Mouse (Mus musculus) MEL (cell line): ENCODE measurements around the gene Plxdc1. TPM values are rescaled to one million over a fixed set of nuclear protein-coding genes. Genes with fewer than 3 reads are reported as not detected.

Experiments used
- DNase-seq: peaks from one replicate; pipeline ENCODE4 v3.0.0; 2011; ENCODE audit warnings: low read depth, low spot score
- H3K27ac ChIP-seq: 2 replicates; pipeline ENCODE4 v1.5.1; 2012; ENCODE audit warnings: low read depth, mild to moderate bottlenecking, control low read depth, low read length, moderate library complexity; ENCODE audit not compliant: control insufficient read depth
- H3K27me3 ChIP-seq, 2 experiments: fragments of 150-350 bp in 1 of 2; sonication (generic) in 1 of 2; 2 replicates each; pipeline ENCODE4 v1.6.1; 2012; ENCODE audit warnings: low read length in 2 of 2, mild to moderate bottlenecking in 2 of 2, improper control_type of control experiment in 1 of 2, moderate library complexity in 1 of 2; ENCODE audit not compliant: insufficient read depth in 2 of 2, control insufficient read depth in 1 of 2
- H3K36me3 ChIP-seq, 2 experiments: 2 replicates each; pipeline ENCODE4 v1.6.1; 2012 to 2014; ENCODE audit warnings: low read length in 2 of 2, improper control_type of control experiment in 1 of 2, inconsistent platforms in 1 of 2, mild to moderate bottlenecking in 1 of 2; ENCODE audit not compliant: insufficient read depth in 2 of 2, control insufficient read depth in 1 of 2
- H3K4me1 ChIP-seq, 2 experiments: fragments of 150-350 bp in 1 of 2; sonication (generic) in 1 of 2; 2 replicates each; pipeline ENCODE4 v1.6.1; 2012; ENCODE audit warnings: low read length in 2 of 2, improper control_type of control experiment in 1 of 2, mild to moderate bottlenecking in 1 of 2; ENCODE audit not compliant: insufficient read depth in 2 of 2, control insufficient read depth in 1 of 2
- H3K4me3 ChIP-seq, 2 experiments: fragments of 150-350 bp in 1 of 2; sonication (generic) in 1 of 2; 2 replicates each; pipeline ENCODE4 v1.5.1; 2012; ENCODE audit warnings: low read depth in 2 of 2, low read length in 2 of 2, mild to moderate bottlenecking in 2 of 2, moderate library complexity in 2 of 2, control low read depth in 1 of 2, improper control_type of control experiment in 1 of 2; ENCODE audit not compliant: control insufficient read depth in 1 of 2, insufficient read depth in 1 of 2
- H3K79me2 ChIP-seq: 2 replicates; pipeline ENCODE4 v1.6.1; 2012; ENCODE audit warnings: mild to moderate bottlenecking, low read length, moderate library complexity; ENCODE audit not compliant: control insufficient read depth, poor library complexity, insufficient read depth
- H3K9ac ChIP-seq: 2 replicates; pipeline ENCODE4 v1.6.1; 2012; ENCODE audit warnings: low read depth, mild to moderate bottlenecking, control low read depth, low read length, moderate library complexity; ENCODE audit not compliant: control insufficient read depth, poor library complexity, severe bottlenecking
- H3K9me3 ChIP-seq: fragments of 150-350 bp; sonication (generic); replicated peaks from 2 replicates; pipeline ENCODE4 v1.6.1; 2012; ENCODE audit warnings: mild to moderate bottlenecking, low read length, improper control_type of control experiment, moderate library complexity; ENCODE audit not compliant: insufficient read depth
- CTCF ChIP-seq, 3 experiments: IDR thresholded peaks in 2 of 3; conservative IDR thresholded peaks in 1 of 3; 2 replicates each; pipeline ENCODE4 v1.5.1; 2011 to 2012; ENCODE audit warnings: low read length in 3 of 3, low read depth in 2 of 3, mild to moderate bottlenecking in 2 of 3, improper control_type of control experiment in 1 of 3, inconsistent platforms in 1 of 3, mixed read lengths in 1 of 3, moderate library complexity in 1 of 3; ENCODE audit not compliant: control insufficient read depth in 1 of 3, insufficient read depth in 1 of 3, poor library complexity in 1 of 3, severe bottlenecking in 1 of 3
- E2F4 ChIP-seq: IDR thresholded peaks from 2 replicates; pipeline ENCODE4 v1.6.1; 2011; ENCODE audit warnings: low read depth, low read length, improper control_type of control experiment, borderline replicate concordance
- ELF1 ChIP-seq: IDR thresholded peaks from 2 replicates; pipeline ENCODE4 v1.6.1; 2014; ENCODE audit warnings: low read depth, mild to moderate bottlenecking, inconsistent platforms, low read length, improper control_type of control experiment, moderate library complexity
- ETS1 ChIP-seq: IDR thresholded peaks from 2 replicates; pipeline ENCODE4 v1.6.1; 2012; ENCODE audit warnings: low read depth, mild to moderate bottlenecking, inconsistent platforms, low read length, improper control_type of control experiment, moderate library complexity
- GABPA ChIP-seq: IDR thresholded peaks from 2 replicates; pipeline ENCODE4 v1.6.1; 2012; ENCODE audit warnings: low read depth, mild to moderate bottlenecking, inconsistent platforms, low read length, improper control_type of control experiment, moderate library complexity
- GATA1 ChIP-seq: IDR thresholded peaks from 2 replicates; pipeline ENCODE4 v1.6.1; 2011; ENCODE audit warnings: low read depth, low read length, improper control_type of control experiment
- KAT2A ChIP-seq: conservative IDR thresholded peaks from 2 replicates; pipeline ENCODE4 v1.6.1; 2012; ENCODE audit warnings: low read depth, low read length, improper control_type of control experiment, inconsistent platforms
- MEF2A ChIP-seq: IDR thresholded peaks from 2 replicates; pipeline ENCODE4 v1.6.1; 2014; ENCODE audit warnings: low read depth, mild to moderate bottlenecking, inconsistent platforms, low read length, improper control_type of control experiment; ENCODE audit not compliant: poor library complexity, insufficient replicate concordance, severe bottlenecking; ENCODE audit errors: extremely low read depth
- POLR2AphosphoS2 ChIP-seq: IDR thresholded peaks from 2 replicates; pipeline ENCODE4 v1.6.1; 2011; ENCODE audit warnings: low read length, improper control_type of control experiment
- POLR2AphosphoS5 ChIP-seq: IDR thresholded peaks from 2 replicates; pipeline ENCODE4 v1.6.1; 2012; ENCODE audit warnings: low read depth, borderline replicate concordance, mild to moderate bottlenecking, inconsistent platforms, low read length, moderate library complexity, mixed read lengths
- RCOR1 ChIP-seq: IDR thresholded peaks from 2 replicates; pipeline ENCODE4 v1.6.1; 2012; ENCODE audit warnings: low read depth, mild to moderate bottlenecking, inconsistent platforms, low read length, improper control_type of control experiment
- SMC3 ChIP-seq: IDR thresholded peaks from 2 replicates; pipeline ENCODE4 v1.6.1; 2011; ENCODE audit warnings: low read depth, low read length, improper control_type of control experiment
- TAL1 ChIP-seq: IDR thresholded peaks from 2 replicates; pipeline ENCODE4 v1.6.1; 2012; ENCODE audit warnings: mild to moderate bottlenecking, inconsistent platforms, low read length, moderate library complexity, mixed read lengths
- USF1 ChIP-seq: IDR thresholded peaks from 2 replicates; pipeline ENCODE4 v1.6.1; 2014; ENCODE audit warnings: low read depth, mild to moderate bottlenecking, inconsistent platforms, low read length, improper control_type of control experiment, moderate library complexity
- USF2 ChIP-seq, 2 experiments: IDR thresholded peaks; 2 replicates each; pipeline ENCODE4 v1.6.1; 2011 to 2012; ENCODE audit warnings: improper control_type of control experiment in 2 of 2, low read length in 2 of 2, borderline replicate concordance in 1 of 2, inconsistent platforms in 1 of 2, low read depth in 1 of 2, mild to moderate bottlenecking in 1 of 2; ENCODE audit not compliant: insufficient read depth in 1 of 2
- ZKSCAN1 ChIP-seq: IDR thresholded peaks from 2 replicates; pipeline ENCODE4 v1.6.1; 2012; ENCODE audit warnings: low read depth, mild to moderate bottlenecking, inconsistent platforms, low read length, improper control_type of control experiment, moderate library complexity
- ZNF384 ChIP-seq: IDR thresholded peaks from 2 replicates; pipeline ENCODE4 v1.6.1; 2012; ENCODE audit warnings: low read depth, mild to moderate bottlenecking, inconsistent platforms, low read length, improper control_type of control experiment
- polyA plus RNA-seq, 2 experiments: library from polyadenylated mRNA; stranded (reverse) in 1 of 2; unstranded in 1 of 2; fragments of >175 nt in 1 of 2; fragments of >200 nt in 1 of 2; gene quantifications; 2 replicates each; pipeline versions ENCODE4 v1.2.1 to v1.2.4; 2012; ENCODE audit warnings: low replicate concordance in 2 of 2, low read depth in 1 of 2; ENCODE audit not compliant: insufficient read length in 2 of 2, insufficient read depth in 1 of 2, missing spikeins in 1 of 2
- total RNA-seq: library from RNA; depleted of rRNA; stranded (reverse); fragments of 300-350 nt; gene quantifications from 2 replicates; pipeline ENCODE4 v1.2.3, GENCODE M21; 2012

Plxdc1 gene
- total and polyA plus RNA-seq, 3 experiments = 13.1 to 24.5 TPM; not detected in 1

DNA sequence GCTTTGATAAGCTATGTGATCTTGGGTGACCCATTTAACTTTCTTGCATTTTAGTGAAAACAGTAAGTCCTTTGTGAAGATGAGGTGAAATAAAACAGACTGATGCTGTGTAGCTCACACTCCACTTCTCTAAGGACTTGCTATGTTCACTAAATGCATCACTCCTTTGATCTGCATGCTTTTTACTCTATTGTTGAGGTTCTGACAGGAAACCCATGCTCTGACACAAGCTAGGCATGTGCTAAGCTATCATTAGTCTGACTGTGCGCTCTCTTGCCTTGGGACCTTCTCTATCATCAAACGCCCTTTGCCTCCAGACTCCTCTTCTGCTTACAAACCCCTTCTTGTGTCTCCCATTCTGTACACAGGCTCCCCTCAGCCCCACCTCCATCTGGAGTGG, 80.7 kb downstream of the Plxdc1 start:
- TF ChIP-seq USF2 (IDR thresholded peaks at IDR 0.05; ENCODE audit: borderline replicate concordance in 1 of 2, insufficient read depth in 1 of 2, low read depth in 1 of 2, low read length in 2 of 2) (no peak), ZNF384 (no peak), MEF2A (no peak), ZKSCAN1 (0 out of 2 replicates have a peak, but pooled peaks have one; percentile 51)
- Histone ChIP-seq H3K79me2 (no peaks in the 10 kb centered on the region), H3K27ac (no peak overlapping the region), H3K36me3 (no peaks in the 10 kb centered on the region; a peak in 1 of 4 replicates), H3K9ac (no peak overlapping the region), H3K27me3 (no peaks in the 10 kb centered on the region), H3K4me3 (no peak overlapping the region), H3K4me1 (peaks cover 0 to 2% of the 10 kb centered on the region in 2 experiments; a peak in 1 of 4 replicates), H3K9me3 (no peaks in the 10 kb centered on the region)
- no peak for DNase-seq

DNA sequence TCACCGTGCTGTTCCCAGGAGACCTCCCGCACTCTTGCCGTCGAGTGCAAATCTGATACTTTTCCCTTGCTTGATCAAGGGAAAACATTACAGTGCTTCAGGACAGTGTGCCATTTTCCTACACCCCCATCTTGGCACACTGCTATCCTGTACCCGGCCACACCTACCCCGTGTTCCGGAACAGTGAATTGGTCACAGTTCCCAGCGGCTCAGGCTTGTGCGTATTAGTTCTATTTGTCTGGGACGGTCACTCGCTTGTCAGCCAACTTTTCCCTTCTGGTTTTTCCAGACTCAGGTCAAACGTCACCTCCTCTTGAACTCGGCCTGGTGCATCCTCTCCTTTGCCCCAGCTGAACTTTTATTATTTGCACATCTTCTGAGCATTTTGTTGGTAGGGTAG, 81.4 kb downstream of the Plxdc1 start:
- no peak overlapping the region for H3K27ac ChIP-seq

DNA sequence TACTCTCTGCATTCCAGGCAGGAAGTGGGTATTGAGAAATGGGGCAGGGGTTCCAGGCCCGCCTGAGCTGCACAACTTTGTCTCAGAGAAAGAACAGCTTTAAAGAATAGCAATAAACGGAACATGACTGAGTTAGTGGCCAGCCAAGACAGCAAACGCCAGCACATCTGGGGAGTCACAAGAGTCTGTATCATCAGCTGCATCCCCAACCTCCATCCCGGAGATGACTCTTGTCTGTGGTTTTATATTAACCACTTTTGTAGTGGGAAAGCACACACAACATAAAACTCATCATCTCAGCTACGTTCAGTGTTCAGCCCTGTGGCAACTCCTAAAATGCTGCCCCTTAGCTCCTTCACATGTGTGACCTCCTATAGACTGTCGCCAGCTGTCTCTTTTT, 84.4 kb downstream of the Plxdc1 start:
- Histone ChIP-seq H3K79me2 (no peaks in the 10 kb centered on the region), H3K9me3 (no peaks in the 10 kb centered on the region), H3K36me3 (peaks cover 0 to 2% of the 10 kb centered on the region in 2 experiments; a peak in 2 of 4 replicates), H3K4me1 (peaks cover 0 to 8% of the 10 kb centered on the region in 2 experiments; a peak in 2 of 4 replicates), H3K27me3 (no peaks in the 10 kb centered on the region), H3K27ac (no peak overlapping the region), H3K9ac (no peak overlapping the region), H3K4me3 (no peak overlapping the region)
- TF ChIP-seq KAT2A = no peak
- TF ChIP-seq ZKSCAN1 = no peak
- no peak for TF ChIP-seq POLR2AphosphoS5
- no peak for TF ChIP-seq GATA1
- no peak for TF ChIP-seq RCOR1
- no peak for TF ChIP-seq CTCF (IDR thresholded peaks at IDR 0.05 in 2 of 3, conservative IDR thresholded peaks at IDR 0.05 in 1 of 3; ENCODE audit: control insufficient read depth in 1 of 3, insufficient read depth in 1 of 3, low read depth in 2 of 3, low read length in 3 of 3, poor library complexity in 1 of 3, severe bottlenecking in 1 of 3)
- no peak for TF ChIP-seq ELF1
- no peak for TF ChIP-seq E2F4
- no peak for TF ChIP-seq USF1
- TF ChIP-seq USF2 (IDR thresholded peaks at IDR 0.05; ENCODE audit: borderline replicate concordance in 1 of 2, insufficient read depth in 1 of 2, low read depth in 1 of 2, low read length in 2 of 2) = no peak
- no peak for DNase-seq

More for the DNA sequence above, 81.4 kb downstream of the Plxdc1 start:
- TF ChIP-seq ETS1 = no peak
- no peak for TF ChIP-seq GATA1
- no peak for TF ChIP-seq KAT2A
- no peak for TF ChIP-seq TAL1
- no peak for TF ChIP-seq POLR2AphosphoS2
- TF ChIP-seq USF2 (IDR thresholded peaks at IDR 0.05; ENCODE audit: borderline replicate concordance in 1 of 2, insufficient read depth in 1 of 2, low read depth in 1 of 2, low read length in 2 of 2) = no peak
- no peak for TF ChIP-seq SMC3
- no peak for TF ChIP-seq GABPA
- no peaks in the 10 kb centered on the region for H3K27me3 ChIP-seq
- H3K79me2 ChIP-seq = no peaks in the 10 kb centered on the region
- no peaks in the 10 kb centered on the region; a peak in 1 of 4 replicates for H3K36me3 ChIP-seq
- no peak overlapping the region for H3K4me3 ChIP-seq
- no peaks in the 10 kb centered on the region for H3K9me3 ChIP-seq
- peaks cover 0 to 2% of the 10 kb centered on the region in 2 experiments; a peak in 1 of 4 replicates for H3K4me1 ChIP-seq
- H3K9ac ChIP-seq = no peak overlapping the region
- DNase-seq = no peak
